Mouse (Mus musculus): ENCODE results near the gene Mdk.

DNA sequence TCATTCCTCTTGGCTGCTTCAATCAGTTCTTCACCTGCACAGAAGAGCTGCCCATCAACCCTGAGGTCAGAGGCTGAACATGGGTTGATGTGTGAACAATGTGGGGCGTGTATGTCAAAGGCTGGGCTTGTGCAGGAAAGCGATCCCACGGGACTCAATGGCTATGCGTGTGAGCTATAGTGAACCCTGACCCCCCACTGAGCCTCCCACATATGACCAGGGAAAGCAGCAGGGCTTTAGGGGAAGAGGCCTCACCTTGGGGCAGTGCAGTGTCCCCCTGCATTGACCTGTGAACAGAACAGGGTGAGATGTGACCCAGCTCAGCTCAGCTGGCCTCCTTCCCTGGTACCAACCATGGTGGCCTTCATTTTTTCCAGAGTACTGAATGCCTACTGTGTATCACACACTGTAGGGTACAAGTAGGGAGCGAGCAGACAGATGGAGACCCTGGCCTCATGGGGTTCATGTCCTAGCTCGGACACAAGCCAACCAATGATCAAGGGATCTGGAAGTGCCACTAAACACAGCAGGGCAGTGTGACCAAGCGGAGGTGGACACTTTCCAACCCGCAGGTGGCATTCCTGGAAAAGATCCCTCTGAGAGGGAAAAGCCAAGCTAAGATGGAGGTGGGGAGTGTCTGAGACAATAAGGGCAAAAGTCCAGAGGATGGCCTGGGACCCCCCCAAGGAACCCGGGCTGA is 2.9 kb upstream of the Mdk start:
- no peak for TF ChIP-seq POLR2A (IDR thresholded peaks at IDR 0.05; ENCODE audit: insufficient read length, low read depth)
- no peak for TF ChIP-seq MYOD1 (IDR thresholded peaks at IDR 0.05; ENCODE audit: control insufficient read depth in 1 of 3, insufficient read length in 2 of 3, low read depth in 2 of 3)
- no peak for TF ChIP-seq TCF3 (IDR thresholded peaks at IDR 0.05; ENCODE audit: insufficient read length, low read depth)
- TF ChIP-seq USF1 (IDR thresholded peaks at IDR 0.05; ENCODE audit: low read depth), result no peak
- TF ChIP-seq TCF12 (IDR thresholded peaks at IDR 0.05; ENCODE audit: insufficient read depth, poor library complexity, severe bottlenecking), result no peak
- no peak for TF ChIP-seq POLR2AphosphoS2 (IDR thresholded peaks at IDR 0.05; ENCODE audit: insufficient read length, low read depth)

Measured in myocyte (in vitro differentiated cells).